Mouse (Mus musculus) lung, postnatal 0 days (tissue): ENCODE measurements at regions not wholly inside any gene's neighbourhood (a gene's known extent, or its start where the extent isn't known, plus 50 kb on each side); places are given as distances from the start of the nearest gene placed in this dataset.

Experiments
- ATAC-seq: fragments of 200-750 bp; cut with Nextera tagmentation; 2 replicates; pipeline ENCODE4 v1.8.0; 2017; ENCODE audit warnings: moderate library complexity
- DNase-seq: peaks from one replicate; pipeline ENCODE4 v3.0.0-alpha.2; 2016; ENCODE audit warnings: low spot score
- H3K27ac ChIP-seq: fragments of 300-500 bp; sonication (generic); 2 replicates; pipeline ENCODE4 v1.5.1; 2014; ENCODE audit warnings: antibody characterized with exemption, mild to moderate bottlenecking, low read length, mixed read lengths
- H3K27me3 ChIP-seq: fragments of 300-500 bp; sonication (generic); replicated peaks from 2 replicates; pipeline ENCODE4 v1.6.1; 2014; ENCODE audit warnings: low read length, mixed read lengths; ENCODE audit not compliant: insufficient read depth
- H3K36me3 ChIP-seq: fragments of 300-500 bp; sonication (generic); 2 replicates; pipeline ENCODE4 v1.6.1; 2014; ENCODE audit warnings: low read length, mixed read lengths; ENCODE audit not compliant: insufficient read depth
- H3K4me1 ChIP-seq: fragments of 300-500 bp; sonication (generic); 2 replicates; pipeline ENCODE4 v1.6.1; 2014; ENCODE audit warnings: antibody characterized with exemption, low read depth, low read length, mixed read lengths; ENCODE audit not compliant: insufficient read depth
- H3K4me2 ChIP-seq: fragments of 300-500 bp; sonication (generic); replicated peaks from 2 replicates; pipeline ENCODE4 v1.6.1; 2014; ENCODE audit warnings: low read depth, mild to moderate bottlenecking, low read length, moderate library complexity, mixed read lengths
- H3K4me3 ChIP-seq: fragments of 300-500 bp; sonication (generic); 2 replicates; pipeline ENCODE4 v1.5.1; 2014; ENCODE audit warnings: low read depth, low read length
- H3K9ac ChIP-seq: fragments of 300-500 bp; sonication (generic); replicated peaks from 2 replicates; pipeline ENCODE4 v1.6.1; 2014; ENCODE audit warnings: low read depth, mild to moderate bottlenecking
- H3K9me3 ChIP-seq: fragments of 300-500 bp; sonication (generic); 2 replicates; pipeline ENCODE4 v1.6.1; 2016; ENCODE audit warnings: low read length, mixed read lengths
- CTCF ChIP-seq: IDR thresholded peaks from 2 replicates; pipeline ENCODE4 v1.5.1; 2016; ENCODE audit warnings: antibody characterized with exemption, mild to moderate bottlenecking
- EP300 ChIP-seq: IDR thresholded peaks from 2 replicates; pipeline ENCODE4 v1.6.1; 2016; ENCODE audit warnings: antibody characterized with exemption, mild to moderate bottlenecking, control low read depth
- WGBS: fragments of 180-500 bp; shearing (Covaris S2); extraction: QIAGEN DNeasy Blood & Tissue Kit; methylation state at CpG from one replicate; pipeline ENCODE4 v1.1.7; 2014; 5-methylcytosine and 5-hydroxymethylcytosine counted together

- no peak for ATAC-seq
- Histone ChIP-seq H3K9me3 (no peaks in the 10 kb centered on the region), H3K27me3 (no peaks in the 10 kb centered on the region), H3K4me2 (no peak overlapping the region), H3K27ac (no peak overlapping the region), H3K4me3 (no peak overlapping the region), H3K4me1 (no peaks in the 10 kb centered on the region), H3K9ac (no peak overlapping the region), H3K36me3 (no peaks in the 10 kb centered on the region)
- DNase-seq, result no peak
- 47% methylated on average over 11 of the region's 11 CpGs for WGBS
- TF ChIP-seq EP300 (no peak), CTCF (no peak)
These were observed 111.4 kb upstream of the Fam3c start for GRCm38 (mm10) chr6:22467334-22467993.

GRCm38 (mm10) chr6:22465926-22466325, 109.9 kb upstream of the Fam3c start:
- no peak for DNase-seq
- Histone ChIP-seq H3K4me2 (no peak overlapping the region), H3K27ac (no peak overlapping the region), H3K4me3 (no peak overlapping the region), H3K36me3 (no peaks in the 10 kb centered on the region), H3K9ac (no peak overlapping the region), H3K9me3 (no peaks in the 10 kb centered on the region), H3K27me3 (no peaks in the 10 kb centered on the region), H3K4me1 (no peaks in the 10 kb centered on the region)
- no peak for ATAC-seq
- TF ChIP-seq EP300 (no peak), CTCF (no peak)
- whole genome bisulfite sequencing, result 81% methylated on average over 1 of the region's 1 CpGs

- WGBS, result 59% methylated on average over 7 of the region's 7 CpGs
- ATAC-seq (no peak), DNase-seq (no peak)
- Histone ChIP-seq H3K9me3 (no peaks in the 10 kb centered on the region), H3K36me3 (no peaks in the 10 kb centered on the region), H3K27me3 (no peaks in the 10 kb centered on the region), H3K9ac (no peak overlapping the region), H3K27ac (no peak overlapping the region), H3K4me3 (no peak overlapping the region), H3K4me2 (no peak overlapping the region), H3K4me1 (no peaks in the 10 kb centered on the region)
- TF ChIP-seq EP300, result no peak
- TF ChIP-seq CTCF, result no peak
These were observed 103.5 kb upstream of the Fam3c start for GRCm38 (mm10) chr6:22459440-22460016.

- no peaks in the 10 kb centered on the region for H3K36me3 ChIP-seq
- no peak overlapping the region for H3K4me3 ChIP-seq
- no peak overlapping the region for H3K4me2 ChIP-seq
- 67% methylated on average over 2 of the region's 2 CpGs for WGBS
- H3K27ac ChIP-seq, result no peak overlapping the region
- DNase-seq (no peak), ATAC-seq (no peak)
- no peaks in the 10 kb centered on the region for H3K9me3 ChIP-seq
- TF ChIP-seq EP300 (no peak), CTCF (no peak)
- no peak overlapping the region for H3K9ac ChIP-seq
- H3K27me3 ChIP-seq, result no peaks in the 10 kb centered on the region
- H3K4me1 ChIP-seq, result no peaks in the 10 kb centered on the region
These were observed 96.2 kb upstream of the Fam3c start for GRCm38 (mm10) chr6:22452203-22452602.

GRCm38 (mm10) chr6:22450501-22450900, 94.5 kb upstream of the Fam3c start:
- Histone ChIP-seq H3K9me3 (no peaks in the 10 kb centered on the region), H3K36me3 (no peaks in the 10 kb centered on the region), H3K27ac (no peak overlapping the region), H3K4me1 (no peaks in the 10 kb centered on the region), H3K27me3 (no peaks in the 10 kb centered on the region), H3K4me3 (no peak overlapping the region), H3K9ac (no peak overlapping the region), H3K4me2 (no peak overlapping the region)
- no peak for TF ChIP-seq EP300
- TF ChIP-seq CTCF, result no peak
- DNase-seq, result no peak
- ATAC-seq, result no peak

- Histone ChIP-seq H3K27me3 (no peaks in the 10 kb centered on the region), H3K4me2 (no peak overlapping the region), H3K4me3 (no peak overlapping the region), H3K27ac (no peak overlapping the region), H3K36me3 (no peaks in the 10 kb centered on the region), H3K9ac (no peak overlapping the region), H3K4me1 (no peaks in the 10 kb centered on the region), H3K9me3 (no peaks in the 10 kb centered on the region)
- TF ChIP-seq EP300 (no peak), CTCF (no peak)
- WGBS, result 81% methylated on average over 9 of the region's 9 CpGs
- DNase-seq (no peak), ATAC-seq (no peak)
These were observed 92.9 kb upstream of the Fam3c start for GRCm38 (mm10) chr6:22448906-22449305.

- no peak for TF ChIP-seq CTCF
- TF ChIP-seq EP300, result no peak
- Histone ChIP-seq H3K4me3 (no peak overlapping the region), H3K27me3 (no peaks in the 10 kb centered on the region), H3K4me1 (0 out of 2 replicates have a peak, but pooled peaks cover 3% of the 10 kb centered on the region), H3K9ac (no peak overlapping the region), H3K27ac (no peak overlapping the region), H3K36me3 (no peaks in the 10 kb centered on the region), H3K9me3 (no peaks in the 10 kb centered on the region), H3K4me2 (no peak overlapping the region)
- DNase-seq (no peak), ATAC-seq (no peak)
- WGBS, result 65% methylated on average over 2 of the region's 2 CpGs
These were observed 91.6 kb upstream of the Fam3c start for GRCm38 (mm10) chr6:22447636-22448035.
